Mouse (Mus musculus): Measurements from ENCODE around the gene Hexa. TPM values are rescaled to one million over a fixed set of nuclear protein-coding genes. Genes with fewer than 3 reads are reported as not detected.
A peak's percentile ranks its signal among the peaks of the same experiment; 100 is the strongest.

The Hexa gene
- polyA plus RNA-seq, 1 experiment from 2014 or later: 59.9 TPM

DNA sequence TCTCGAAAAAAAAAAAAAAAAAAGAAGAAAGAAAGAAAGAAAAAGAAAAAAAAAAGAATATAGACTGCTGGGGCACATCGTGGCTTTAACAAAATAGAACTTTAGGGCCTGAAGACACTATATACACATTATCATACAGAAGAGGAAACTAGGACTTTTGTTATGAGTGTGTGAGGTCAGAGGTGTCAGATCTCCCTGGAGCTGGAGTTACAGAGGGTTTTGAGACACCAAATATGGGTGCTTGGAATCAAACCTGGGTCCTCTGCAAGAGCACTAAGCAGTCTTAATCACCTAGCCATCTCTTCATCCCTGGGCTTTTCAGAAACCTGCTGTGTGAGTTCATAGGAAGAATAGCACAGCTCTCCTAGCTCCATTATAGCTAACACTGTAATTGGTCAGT is 5.9 kb upstream of the Hexa start:
- 78% methylated on average over 2 of the region's 2 CpGs for WGBS
- H3K36me3 ChIP-seq: no peaks in the 10 kb centered on the region
- no peak overlapping the region for H3K4me3 ChIP-seq (replicated peaks)
- no peaks in the 10 kb centered on the region for H3K4me1 ChIP-seq
- peaks cover 6% of the 10 kb centered on the region; the same call in 1 of the 2 replicates for H3K27me3 ChIP-seq (replicated peaks)
- no peak for ATAC-seq (ENCODE audit: low FRiP score)
- no peaks in the 10 kb centered on the region for H3K9me3 ChIP-seq (replicated peaks)
- H3K4me2 ChIP-seq: no peak overlapping the region
- no peak overlapping the region for H3K9ac ChIP-seq (replicated peaks)
- no peak overlapping the region for H3K27ac ChIP-seq (replicated peaks)

DNA sequence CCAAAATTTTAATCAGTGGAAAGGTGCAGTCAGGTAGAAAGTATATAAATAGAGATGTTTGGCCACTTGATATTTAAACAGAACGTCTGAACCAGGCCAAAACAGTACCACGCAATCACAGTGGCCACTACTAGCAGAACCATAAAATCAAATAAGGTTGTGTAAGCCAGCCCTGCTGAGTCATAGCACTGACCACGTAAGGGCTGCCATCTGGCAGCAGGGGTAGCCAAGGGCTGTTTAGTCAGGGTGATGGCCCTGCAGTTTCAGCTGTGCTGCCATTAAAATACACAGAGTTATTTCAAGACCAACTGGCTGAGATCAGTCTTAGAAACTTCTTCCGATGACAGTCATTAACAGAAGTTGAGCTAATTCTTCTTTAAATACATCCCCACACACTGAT is 5.5 kb upstream of the Hexa start:
- WGBS: 60% methylated on average over 4 of the region's 4 CpGs

DNA sequence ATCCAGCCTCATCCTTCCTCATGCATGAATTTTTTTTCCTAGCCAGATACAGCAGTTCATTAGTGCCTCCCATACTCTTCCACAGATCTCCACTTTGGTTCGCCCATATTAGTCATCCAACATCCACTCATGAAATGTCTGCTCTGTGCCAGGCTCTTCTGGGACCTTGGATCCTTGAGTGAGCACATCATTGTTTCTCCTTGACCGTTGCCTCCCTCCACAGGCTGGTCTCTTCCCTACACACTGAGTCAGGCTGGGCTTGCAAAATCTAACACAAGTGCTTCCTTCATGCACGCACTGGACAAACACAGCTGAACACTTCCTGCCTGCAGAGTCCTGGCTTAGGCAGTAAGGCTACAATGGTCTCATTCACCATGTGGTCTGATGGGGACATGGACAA is 1.7 kb upstream of the Hexa start:
- Histone ChIP-seq H3K9ac (replicated peaks) (no peak overlapping the region), H3K4me2 (no peak overlapping the region), H3K27ac (replicated peaks) (no peak overlapping the region), H3K9me3 (replicated peaks) (no peaks in the 10 kb centered on the region), H3K36me3 (no peaks in the 10 kb centered on the region), H3K27me3 (replicated peaks) (peaks cover 6% of the 10 kb centered on the region; the same call in 1 of the 2 replicates), H3K4me1 (peaks cover 28% of the 10 kb centered on the region), H3K4me3 (replicated peaks) (no peak overlapping the region)
- ATAC-seq (ENCODE audit: low FRiP score): no peak
- WGBS: 86% methylated on average over 3 of the region's 3 CpGs

More for the DNA sequence above, 5.5 kb upstream of the Hexa start:
- no peak for ATAC-seq (ENCODE audit: low FRiP score)
- H3K9ac ChIP-seq (replicated peaks): no peak overlapping the region
- H3K27me3 ChIP-seq (replicated peaks): peaks cover 6% of the 10 kb centered on the region; the same call in 1 of the 2 replicates
- H3K4me2 ChIP-seq: no peak overlapping the region
- H3K4me3 ChIP-seq (replicated peaks): no peak overlapping the region
- no peak overlapping the region for H3K27ac ChIP-seq (replicated peaks)
- H3K36me3 ChIP-seq: no peaks in the 10 kb centered on the region
- H3K9me3 ChIP-seq (replicated peaks): no peaks in the 10 kb centered on the region
- peaks cover 2% of the 10 kb centered on the region; the same call in 1 of the 2 replicates for H3K4me1 ChIP-seq

DNA sequence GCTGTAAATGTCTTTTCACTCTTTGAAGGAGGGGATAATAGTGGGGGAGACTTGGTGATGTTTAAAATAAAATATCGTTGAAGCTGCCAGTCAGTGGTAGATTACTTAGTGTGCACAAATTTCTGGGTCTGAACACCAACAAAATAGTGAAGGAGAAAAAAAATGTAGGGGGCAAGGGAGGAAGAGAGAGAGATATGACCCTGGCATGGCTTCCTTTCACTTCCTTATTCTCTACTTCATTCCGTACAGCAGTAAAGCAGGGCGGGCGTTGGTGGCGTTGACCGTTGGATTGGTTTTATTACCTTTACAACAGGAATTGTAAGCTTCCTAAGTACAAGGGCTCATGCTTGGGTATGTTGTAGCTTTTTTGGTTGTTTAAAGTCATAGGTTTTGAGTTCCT is 2.3 kb downstream of the Hexa start:
- Histone ChIP-seq H3K9ac (replicated peaks) (no peak overlapping the region), H3K27ac (replicated peaks) (no peak overlapping the region), H3K4me3 (replicated peaks) (no peak overlapping the region), H3K9me3 (replicated peaks) (no peaks in the 10 kb centered on the region), H3K27me3 (replicated peaks) (peaks cover 6% of the 10 kb centered on the region; the same call in 1 of the 2 replicates), H3K4me1 (peaks cover 28% of the 10 kb centered on the region), H3K36me3 (0 out of 2 replicates have a peak, but pooled peaks cover 1% of the 10 kb centered on the region), H3K4me2 (0 out of 2 replicates have a peak overlapping the region, but pooled peaks have one; percentile 88)
- 74% methylated on average over 6 of the region's 6 CpGs for WGBS
- no peak for ATAC-seq (ENCODE audit: low FRiP score)

DNA sequence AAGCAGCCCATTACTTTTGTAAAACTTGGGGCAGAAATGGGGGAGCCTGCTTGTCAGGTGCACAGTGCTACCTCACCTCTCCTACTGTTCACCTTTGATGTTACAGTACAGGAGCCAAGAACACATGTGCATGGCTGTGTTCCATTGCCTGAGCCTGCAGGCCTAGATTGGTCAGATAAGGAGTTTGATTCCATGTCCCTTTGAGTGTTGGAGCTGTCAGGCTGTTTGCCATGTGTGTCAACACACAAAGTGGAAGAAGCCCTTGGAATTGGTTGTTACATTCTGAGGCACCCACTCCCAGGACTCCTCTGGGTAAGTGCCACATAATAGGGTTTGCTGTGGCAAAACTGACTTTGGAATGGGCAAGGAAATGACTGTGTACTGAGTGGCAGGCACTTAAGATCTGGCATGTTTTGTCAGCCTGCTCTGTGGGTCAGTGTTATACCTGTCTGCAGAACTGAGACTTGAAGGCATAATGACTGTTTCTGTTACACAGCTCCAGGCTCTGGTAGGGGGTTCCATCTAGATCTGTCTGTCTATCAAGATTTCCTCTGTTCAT is 3.5 kb downstream of the Hexa start:
- Histone ChIP-seq H3K4me3 (replicated peaks) (no peak overlapping the region), H3K4me1 (peaks cover 28% of the 10 kb centered on the region)
- no peak for ATAC-seq (ENCODE audit: low FRiP score)

DNA sequence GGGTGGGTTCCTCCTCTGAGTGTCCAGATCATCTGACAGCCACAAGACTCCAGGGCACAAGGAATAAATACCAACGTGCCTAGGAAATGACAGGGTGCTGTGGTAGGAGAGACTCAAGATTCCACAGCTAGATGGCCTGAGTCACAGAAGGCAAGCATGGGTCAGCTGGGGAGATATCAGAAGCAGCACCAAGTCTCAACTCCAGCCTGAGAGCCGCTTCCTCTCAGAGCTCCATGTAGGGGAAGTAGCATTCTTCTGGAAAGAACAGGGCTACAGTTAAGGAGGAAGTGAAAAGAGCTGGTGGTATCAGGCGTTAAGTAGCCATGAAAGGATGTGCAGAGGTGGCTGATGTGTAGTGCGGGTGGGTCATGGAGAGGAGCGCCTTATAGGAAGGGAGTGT is 5.4 kb downstream of the Hexa start:
- Histone ChIP-seq H3K27me3 (replicated peaks) (no peaks in the 10 kb centered on the region), H3K9ac (replicated peaks) (no peak overlapping the region), H3K4me2 (no peak overlapping the region), H3K4me3 (replicated peaks) (no peak overlapping the region), H3K27ac (replicated peaks) (no peak overlapping the region), H3K9me3 (replicated peaks) (no peaks in the 10 kb centered on the region), H3K4me1 (peaks cover 24% of the 10 kb centered on the region), H3K36me3 (peaks cover 6% of the 10 kb centered on the region; the same call in 1 of the 2 replicates)
- no peak for ATAC-seq (ENCODE audit: low FRiP score)
- 91% methylated on average over 5 of the region's 5 CpGs for WGBS

More for the DNA sequence above, 3.5 kb downstream of the Hexa start:
- H3K36me3 ChIP-seq: 0 out of 2 replicates have a peak, but pooled peaks cover 6% of the 10 kb centered on the region
- no peak overlapping the region for H3K9ac ChIP-seq (replicated peaks)
- peaks cover 2% of the 10 kb centered on the region; the same call in 1 of the 2 replicates for H3K27me3 ChIP-seq (replicated peaks)
- H3K27ac ChIP-seq (replicated peaks): no peak overlapping the region
- H3K9me3 ChIP-seq (replicated peaks): no peaks in the 10 kb centered on the region
- no peak overlapping the region for H3K4me2 ChIP-seq

DNA sequence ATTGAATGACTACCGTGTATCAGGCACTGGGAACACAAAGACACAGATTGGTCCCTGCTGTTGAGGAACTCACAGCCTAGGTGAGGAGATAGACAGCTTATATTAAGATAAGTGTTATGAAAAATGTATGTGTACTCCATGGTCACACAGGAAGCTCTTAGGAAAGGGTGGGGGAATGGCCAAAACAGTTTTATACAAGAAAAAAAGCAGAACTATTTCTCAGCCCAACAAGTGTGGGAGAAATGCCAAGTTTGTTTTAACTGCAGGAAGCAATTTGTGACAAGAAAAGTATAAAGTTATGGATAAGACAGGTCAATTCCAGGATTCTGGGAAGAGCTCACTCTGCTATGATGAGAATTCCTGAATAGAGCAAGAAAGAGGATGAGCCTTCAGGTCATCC is 8.5 kb downstream of the Hexa start:
- no peaks in the 10 kb centered on the region for H3K9me3 ChIP-seq (replicated peaks)
- H3K4me1 ChIP-seq: no peaks in the 10 kb centered on the region
- H3K9ac ChIP-seq (replicated peaks): no peak overlapping the region
- H3K4me2 ChIP-seq: no peak overlapping the region
- H3K27ac ChIP-seq (replicated peaks): no peak overlapping the region
- no peak overlapping the region for H3K4me3 ChIP-seq (replicated peaks)
- peaks cover 6% of the 10 kb centered on the region; the same call in 1 of the 2 replicates for H3K36me3 ChIP-seq
- WGBS: 82% methylated on average over 1 of the region's 1 CpGs
- ATAC-seq (ENCODE audit: low FRiP score): no peak
- H3K27me3 ChIP-seq (replicated peaks): no peaks in the 10 kb centered on the region

DNA sequence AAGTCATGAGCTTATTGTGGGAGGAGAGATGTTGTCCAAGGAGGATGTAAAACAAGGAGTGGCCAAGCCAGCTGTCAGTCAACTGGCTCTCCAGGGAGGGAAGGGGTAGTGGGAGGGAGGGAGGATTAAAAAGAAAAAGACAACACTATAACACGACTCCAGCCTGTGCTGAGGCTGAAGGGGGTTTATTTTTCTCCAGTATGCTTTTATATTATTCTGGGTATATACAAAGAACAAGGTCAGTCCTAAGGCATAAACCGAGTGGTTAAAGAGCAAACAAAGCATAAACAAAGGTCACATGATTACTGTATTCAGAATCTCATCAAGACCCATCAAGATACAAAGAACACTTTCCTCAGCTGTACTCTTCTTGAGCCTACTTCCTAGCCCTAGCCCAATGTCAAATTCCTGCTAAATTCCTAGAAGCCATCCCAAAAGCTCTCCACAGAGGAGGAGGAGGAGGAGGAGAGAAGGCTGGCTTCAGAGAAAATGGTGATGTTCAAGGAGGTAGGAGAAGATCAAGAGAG is 9.7 kb downstream of the Hexa start:
- H3K9me3 ChIP-seq (replicated peaks): no peaks in the 10 kb centered on the region
- no peak for ATAC-seq (ENCODE audit: low FRiP score)

DNA sequence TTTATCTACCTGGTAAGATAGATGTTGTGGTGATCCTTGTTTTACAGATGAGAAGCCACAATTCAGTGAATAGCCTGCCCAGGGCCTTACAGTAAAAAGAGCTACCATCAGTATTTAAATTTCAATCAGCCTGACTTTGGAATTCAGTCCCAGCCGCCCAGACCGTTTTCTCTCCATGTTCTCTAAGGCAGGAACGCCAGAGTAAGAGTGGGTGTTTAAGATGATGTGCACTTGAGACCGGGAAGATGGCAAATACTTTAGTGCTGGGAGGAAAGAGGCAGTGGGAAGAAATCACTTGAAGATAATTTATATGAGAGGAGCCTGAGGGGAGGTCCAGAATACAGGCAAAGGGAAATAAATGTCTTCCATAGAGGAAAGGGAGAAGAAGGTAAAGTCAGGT is 10.7 kb downstream of the Hexa start:
- Histone ChIP-seq H3K4me3 (replicated peaks) (no peak overlapping the region), H3K4me2 (no peak overlapping the region), H3K27ac (replicated peaks) (no peak overlapping the region), H3K4me1 (no peaks in the 10 kb centered on the region), H3K9me3 (replicated peaks) (no peaks in the 10 kb centered on the region), H3K9ac (replicated peaks) (no peak overlapping the region), H3K36me3 (peaks cover 15% of the 10 kb centered on the region), H3K27me3 (replicated peaks) (no peaks in the 10 kb centered on the region)
- ATAC-seq (ENCODE audit: low FRiP score): no peak
- 81% methylated on average over 4 of the region's 4 CpGs for WGBS

More for the DNA sequence above, 9.7 kb downstream of the Hexa start:
- Histone ChIP-seq H3K4me2 (no peak overlapping the region), H3K4me3 (replicated peaks) (no peak overlapping the region), H3K36me3 (peaks cover 6% of the 10 kb centered on the region), H3K27me3 (replicated peaks) (no peaks in the 10 kb centered on the region), H3K9ac (replicated peaks) (no peak overlapping the region), H3K27ac (replicated peaks) (no peak overlapping the region), H3K4me1 (no peaks in the 10 kb centered on the region)
- 77% methylated on average over 2 of the region's 2 CpGs for WGBS

DNA sequence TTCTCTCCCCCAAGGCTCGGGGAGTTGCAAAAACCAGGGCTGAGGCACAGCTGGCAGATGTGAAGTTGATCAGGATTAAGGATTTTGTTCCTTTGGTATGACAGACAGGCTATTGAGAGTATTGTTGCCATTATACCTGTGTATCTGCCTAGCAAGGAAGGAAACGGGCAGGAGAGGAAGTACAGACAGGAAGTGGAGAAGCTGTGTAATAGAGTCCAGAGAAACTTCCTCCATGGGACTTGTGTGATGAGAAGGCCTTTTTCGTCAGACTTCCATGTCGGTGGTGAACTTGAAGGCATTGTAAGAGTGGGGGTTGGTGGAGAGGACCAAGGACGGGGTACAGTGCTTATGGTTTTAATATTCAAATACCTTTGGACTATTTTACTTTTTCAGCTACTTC is 11.7 kb downstream of the Hexa start:
- H3K36me3 ChIP-seq: peaks cover 18% of the 10 kb centered on the region
- H3K9me3 ChIP-seq (replicated peaks): no peaks in the 10 kb centered on the region
- WGBS: 87% methylated on average over 5 of the region's 5 CpGs

DNA sequence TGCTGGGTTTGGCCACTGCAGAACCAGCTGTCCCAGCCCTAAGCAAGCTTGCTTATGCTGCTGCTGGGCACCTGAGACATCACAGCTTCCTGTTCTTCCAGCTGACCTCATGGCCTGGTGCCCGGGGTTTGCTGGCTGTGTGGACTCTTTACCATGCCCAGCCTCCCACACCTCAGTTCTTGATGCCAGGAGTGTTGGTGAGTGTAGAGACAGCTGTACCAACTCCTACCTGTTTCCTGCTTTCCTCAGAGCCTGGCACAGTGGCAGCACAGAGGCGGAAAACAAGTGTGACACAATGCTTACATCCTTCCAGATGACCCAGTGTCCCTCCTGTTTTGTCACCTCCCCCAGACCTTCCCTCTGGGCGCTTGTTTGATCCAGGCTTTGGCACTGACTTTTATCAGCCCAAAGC is 12.3 kb downstream of the Hexa start:
- H3K9me3 ChIP-seq (replicated peaks): no peaks in the 10 kb centered on the region
- no peak overlapping the region for H3K4me3 ChIP-seq (replicated peaks)
- no peaks in the 10 kb centered on the region for H3K4me1 ChIP-seq
- peaks cover 21% of the 10 kb centered on the region for H3K36me3 ChIP-seq
- 91% methylated on average over 3 of the region's 3 CpGs for WGBS
- H3K27me3 ChIP-seq (replicated peaks): no peaks in the 10 kb centered on the region
- ATAC-seq (ENCODE audit: low FRiP score): no peak
- H3K4me2 ChIP-seq: no peak overlapping the region
- no peak overlapping the region for H3K9ac ChIP-seq (replicated peaks)
- no peak overlapping the region for H3K27ac ChIP-seq (replicated peaks)

More for the DNA sequence above, 11.7 kb downstream of the Hexa start:
- Histone ChIP-seq H3K4me1 (no peaks in the 10 kb centered on the region), H3K4me3 (replicated peaks) (no peak overlapping the region), H3K4me2 (no peak overlapping the region), H3K27me3 (replicated peaks) (no peaks in the 10 kb centered on the region), H3K9ac (replicated peaks) (no peak overlapping the region), H3K27ac (replicated peaks) (no peak overlapping the region)
- ATAC-seq (ENCODE audit: low FRiP score): no peak

DNA sequence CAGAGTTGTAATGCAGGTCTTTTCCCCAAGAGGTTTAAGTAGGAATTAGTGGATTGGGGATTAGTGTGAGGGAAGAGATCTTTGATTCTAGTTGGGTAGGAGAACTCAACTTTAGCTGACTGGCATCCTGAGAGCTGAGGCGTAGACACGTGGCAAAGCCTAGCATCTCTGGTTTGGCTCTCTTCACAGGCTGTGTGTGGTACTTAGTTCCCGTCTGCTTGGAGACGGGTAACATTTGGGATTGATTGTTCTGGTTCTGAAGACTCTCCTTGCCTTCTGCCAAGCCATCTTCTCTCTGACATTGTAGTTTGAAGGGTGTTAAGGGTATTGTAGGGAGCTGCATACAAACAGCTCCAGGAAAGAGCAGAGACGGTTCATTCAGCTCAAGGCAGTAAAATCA is 13.3 kb downstream of the Hexa start:
- no peak overlapping the region for H3K4me2 ChIP-seq
- H3K36me3 ChIP-seq: peaks cover 26% of the 10 kb centered on the region
- no peak overlapping the region for H3K9ac ChIP-seq (replicated peaks)
- 80% methylated on average over 5 of the region's 5 CpGs for WGBS
- no peak for ATAC-seq (ENCODE audit: low FRiP score)
- H3K27me3 ChIP-seq (replicated peaks): no peaks in the 10 kb centered on the region
- H3K4me3 ChIP-seq (replicated peaks): no peak overlapping the region
- H3K9me3 ChIP-seq (replicated peaks): no peaks in the 10 kb centered on the region
- no peaks in the 10 kb centered on the region for H3K4me1 ChIP-seq
- no peak overlapping the region for H3K27ac ChIP-seq (replicated peaks)
